Mouse (Mus musculus) small intestine, adult 2 months (tissue): Measurements from ENCODE around the gene Dyrk1a.
A peak's percentile ranks its signal among the peaks of the same experiment; 100 is the strongest.

Experiments
- CTCF ChIP-seq: fragments of 200-500 bp; IDR thresholded peaks from 2 replicates; pipeline ENCODE4 v1.5.1; 2012; ENCODE audit warnings: low read depth, mild to moderate bottlenecking, control low read depth, inconsistent platforms, low read length, moderate library complexity, mixed read lengths; ENCODE audit not compliant: insufficient replicate concordance, insufficient read length; ENCODE audit errors: extremely low read depth
- POLR2A ChIP-seq: fragments of 200-500 bp; IDR thresholded peaks from 2 replicates; pipeline ENCODE4 v1.6.1; 2012; ENCODE audit warnings: low read depth, mild to moderate bottlenecking, control low read depth, inconsistent platforms, low read length, moderate library complexity

GRCm38 (mm10) chr16:94586349-94586990 lies 16.7 kb downstream of the Dyrk1a start:
- TF ChIP-seq CTCF (peak; percentile 38; the same call in 1 of the 2 replicates), POLR2A (no peak)
